Mouse (Mus musculus): ENCODE measurements around the gene Ddx27.

DNA sequence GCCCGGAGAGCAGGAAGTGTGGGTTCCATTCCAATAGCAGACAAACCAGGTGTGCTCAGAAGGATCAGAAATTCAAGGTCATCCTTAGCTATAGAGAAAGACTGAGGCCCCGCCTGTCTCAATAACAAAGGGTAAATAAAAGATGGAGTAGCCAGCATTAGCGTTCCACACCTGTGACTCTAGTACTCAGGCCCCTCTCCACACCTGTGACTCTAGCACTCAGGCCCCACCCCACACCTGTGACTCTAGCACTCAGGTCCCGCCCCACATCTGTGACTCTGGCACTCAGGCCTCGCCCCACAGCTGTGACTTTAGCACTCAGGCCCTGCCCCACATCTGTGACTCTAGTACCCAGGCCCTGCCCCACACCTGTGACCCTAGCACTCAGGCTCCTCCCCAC lies 59.6 kb downstream of the Ddx27 start:
- TF ChIP-seq POLR2A (IDR thresholded peaks at IDR 0.05; ENCODE audit: borderline replicate concordance, low read depth, low read length) (no peak), CTCF (IDR thresholded peaks at IDR 0.05; ENCODE audit: low read depth, low read length) (no peak)

Data from bone marrow macrophage, adult 2 months (primary cell).